Mouse (Mus musculus): ENCODE measurements around the gene Fgfr2. TPM values are rescaled to one million over a fixed set of nuclear protein-coding genes. Genes with fewer than 3 reads are reported as not detected.

Fgfr2 gene
- total RNA-seq, 1 experiment from 2014 or later = not detected

DNA sequence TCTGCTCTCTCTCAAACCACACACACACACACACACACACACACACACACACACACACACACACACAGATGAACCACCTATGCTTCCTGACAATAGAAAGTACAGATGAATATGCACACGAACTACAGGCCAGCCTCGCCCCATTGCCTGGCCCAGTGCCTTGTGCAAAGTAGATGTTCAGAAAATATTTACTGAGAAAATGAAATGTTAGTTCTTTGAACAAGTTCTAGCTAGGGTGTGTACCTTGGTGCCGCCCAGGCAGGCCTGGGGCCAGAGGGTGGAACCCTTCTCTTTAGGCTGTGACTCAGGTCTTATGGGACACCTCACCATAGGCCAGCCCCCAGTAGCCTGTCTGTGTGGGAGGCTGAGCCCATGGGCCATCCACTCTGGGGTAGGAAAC, 891.7 kb downstream of the Fgfr2 start:
- ATAC-seq (replicated peaks in 1 of 2; ENCODE audit: insufficient read depth in 1 of 2, low FRiP score in 2 of 2, low TSS enrichment in 1 of 2, low read depth in 1 of 2, poor library complexity in 2 of 2, severe bottlenecking in 2 of 2) = no peak

GRCm38 (mm10) chr7:132230961-132231360, 892.2 kb downstream of the Fgfr2 start:
- ATAC-seq (replicated peaks in 1 of 2; ENCODE audit: insufficient read depth in 1 of 2, low FRiP score in 2 of 2, low TSS enrichment in 1 of 2, low read depth in 1 of 2, poor library complexity in 2 of 2, severe bottlenecking in 2 of 2) = no peak

GRCm38 (mm10) chr7:132227075-132227640, 896.0 kb downstream of the Fgfr2 start:
- peak in 1 of 2 experiments; percentile 49; a peak in 1 of 4 replicates for ATAC-seq (replicated peaks in 1 of 2; ENCODE audit: insufficient read depth in 1 of 2, low FRiP score in 2 of 2, low TSS enrichment in 1 of 2, low read depth in 1 of 2, poor library complexity in 2 of 2, severe bottlenecking in 2 of 2)

- peak; percentile 71 to 77; a peak in 3 of 4 replicates for ATAC-seq (replicated peaks in 1 of 2; ENCODE audit: insufficient read depth in 1 of 2, low FRiP score in 2 of 2, low TSS enrichment in 1 of 2, low read depth in 1 of 2, poor library complexity in 2 of 2, severe bottlenecking in 2 of 2)
Measured at GRCm38 (mm10) chr7:132226379-132227074, 896.6 kb downstream of the Fgfr2 start.

GRCm38 (mm10) chr7:132223452-132224141, 899.6 kb downstream of the Fgfr2 start:
- ATAC-seq (replicated peaks in 1 of 2; ENCODE audit: insufficient read depth in 1 of 2, low FRiP score in 2 of 2, low TSS enrichment in 1 of 2, low read depth in 1 of 2, poor library complexity in 2 of 2, severe bottlenecking in 2 of 2) = no peak

DNA sequence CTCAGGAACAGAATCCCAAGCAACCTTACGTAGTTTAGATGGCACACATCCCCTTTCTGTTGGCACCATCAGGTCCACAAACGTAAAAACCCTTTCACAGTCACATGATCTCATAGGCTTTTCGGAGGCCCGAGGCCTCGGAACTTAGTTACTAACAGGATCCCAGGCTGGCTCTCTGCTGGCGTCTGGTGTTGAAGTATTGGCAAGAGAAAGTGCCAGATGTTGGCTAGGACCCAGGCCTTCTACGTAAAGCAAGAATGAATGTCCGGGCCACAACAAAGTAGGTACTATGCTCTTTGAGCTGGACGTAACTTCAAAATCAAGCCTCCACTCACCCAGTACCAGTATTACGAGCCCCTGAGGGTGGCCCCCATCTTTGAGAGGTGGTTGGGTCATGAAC, 909.1 kb downstream of the Fgfr2 start:
- ATAC-seq (replicated peaks in 1 of 2; ENCODE audit: insufficient read depth in 1 of 2, low FRiP score in 2 of 2, low TSS enrichment in 1 of 2, low read depth in 1 of 2, poor library complexity in 2 of 2, severe bottlenecking in 2 of 2) = no peak

GRCm38 (mm10) chr7:132213460-132213859, 909.7 kb downstream of the Fgfr2 start:
- ATAC-seq (replicated peaks in 1 of 2; ENCODE audit: insufficient read depth in 1 of 2, low FRiP score in 2 of 2, low TSS enrichment in 1 of 2, low read depth in 1 of 2, poor library complexity in 2 of 2, severe bottlenecking in 2 of 2) = 0 out of 4 replicates have a peak, but pooled peaks of 1 of the 2 experiments have one; percentile 26

DNA sequence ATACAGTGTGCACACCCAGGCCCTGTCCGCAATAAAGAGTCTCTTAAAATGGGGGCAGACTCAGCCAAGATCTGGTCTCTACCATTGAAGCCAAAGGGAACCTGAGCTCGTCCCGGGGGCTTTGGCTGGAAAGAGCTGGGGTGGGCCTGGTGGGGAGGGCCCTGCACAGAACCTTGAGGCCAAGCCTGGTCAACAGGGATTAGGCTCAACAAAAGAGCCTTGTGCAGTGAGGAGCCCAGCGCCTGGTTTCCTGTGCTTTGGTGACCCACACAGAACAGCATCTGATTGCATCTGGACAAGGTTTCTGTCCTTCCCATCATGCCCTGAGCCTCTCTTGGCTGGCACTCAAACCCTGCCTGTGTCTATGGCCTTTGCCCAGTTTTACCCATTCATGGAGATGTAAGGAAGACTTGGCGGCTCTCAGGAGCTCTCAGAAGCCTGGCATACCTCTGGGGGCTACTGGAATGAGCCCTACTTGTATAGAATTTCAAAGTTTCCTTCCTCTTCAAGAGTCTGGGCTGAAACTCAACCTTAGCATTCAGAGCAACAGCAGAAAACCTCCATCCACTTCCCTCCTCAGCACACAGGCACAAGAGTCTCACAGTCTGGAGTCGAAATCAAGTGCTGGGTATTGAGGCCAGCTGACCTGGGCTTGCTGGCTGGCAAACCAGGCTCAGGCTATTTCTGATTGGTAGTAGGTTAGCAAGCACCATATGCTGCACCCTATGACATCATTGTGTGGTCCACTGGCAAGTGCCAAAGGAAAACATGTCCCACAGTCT, 911.0 kb downstream of the Fgfr2 start:
- ATAC-seq (replicated peaks in 1 of 2; ENCODE audit: insufficient read depth in 1 of 2, low FRiP score in 2 of 2, low TSS enrichment in 1 of 2, low read depth in 1 of 2, poor library complexity in 2 of 2, severe bottlenecking in 2 of 2) = no peak

GRCm38 (mm10) chr7:132210616-132211015, 912.5 kb downstream of the Fgfr2 start:
- no peak for ATAC-seq (replicated peaks in 1 of 2; ENCODE audit: insufficient read depth in 1 of 2, low FRiP score in 2 of 2, low TSS enrichment in 1 of 2, low read depth in 1 of 2, poor library complexity in 2 of 2, severe bottlenecking in 2 of 2)

GRCm38 (mm10) chr7:132208946-132209651, 914.1 kb downstream of the Fgfr2 start:
- no peak for ATAC-seq (replicated peaks in 1 of 2; ENCODE audit: insufficient read depth in 1 of 2, low FRiP score in 2 of 2, low TSS enrichment in 1 of 2, low read depth in 1 of 2, poor library complexity in 2 of 2, severe bottlenecking in 2 of 2)

DNA sequence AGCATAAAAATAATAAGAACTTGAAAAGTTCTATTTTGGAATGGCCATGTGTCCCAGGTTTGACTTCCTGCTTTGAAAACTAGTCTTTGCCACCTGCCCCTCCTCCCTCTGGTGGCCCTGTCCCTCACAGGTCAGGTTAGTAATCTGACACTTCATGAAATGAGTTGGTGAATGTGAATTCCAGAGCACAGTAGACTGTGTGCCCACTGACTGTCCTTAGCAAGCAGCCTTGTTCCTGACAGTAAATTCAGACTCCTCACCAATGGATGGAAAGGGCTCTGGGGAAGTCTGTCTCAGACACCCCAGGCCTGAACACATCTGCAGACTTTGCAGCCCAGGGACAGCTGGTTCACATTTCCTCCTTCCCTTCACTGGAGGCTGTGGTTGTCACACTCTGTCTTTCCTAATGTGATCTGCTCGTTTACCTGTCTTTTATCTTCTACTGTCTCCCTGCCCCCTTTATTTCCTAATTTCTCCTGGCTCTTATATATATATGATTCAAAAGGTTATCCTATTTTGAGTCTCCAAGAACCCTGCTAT, 919.0 kb downstream of the Fgfr2 start:
- no peak for ATAC-seq (replicated peaks in 1 of 2; ENCODE audit: insufficient read depth in 1 of 2, low FRiP score in 2 of 2, low TSS enrichment in 1 of 2, low read depth in 1 of 2, poor library complexity in 2 of 2, severe bottlenecking in 2 of 2)

GRCm38 (mm10) chr7:132199686-132200085, 923.5 kb downstream of the Fgfr2 start:
- no peak for ATAC-seq (replicated peaks in 1 of 2; ENCODE audit: insufficient read depth in 1 of 2, low FRiP score in 2 of 2, low TSS enrichment in 1 of 2, low read depth in 1 of 2, poor library complexity in 2 of 2, severe bottlenecking in 2 of 2)

DNA sequence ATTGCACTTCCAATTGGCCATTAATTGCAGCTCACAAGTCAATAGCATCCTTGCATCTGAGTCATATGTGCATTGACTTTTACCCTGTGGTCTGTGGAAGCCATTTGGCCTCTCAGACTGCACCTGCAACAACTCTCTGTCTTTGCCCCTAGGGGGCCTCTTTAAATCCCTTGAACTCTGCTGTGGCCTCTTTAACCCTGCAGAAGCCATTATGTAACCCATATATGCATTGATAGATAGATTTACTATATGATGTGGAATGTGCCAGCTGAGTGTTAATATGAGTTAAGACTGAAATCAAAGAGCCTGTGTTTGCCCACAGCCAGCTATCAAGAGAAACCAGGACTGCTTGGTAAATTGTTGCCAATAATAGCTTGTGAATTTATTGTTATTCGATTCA, 924.3 kb downstream of the Fgfr2 start:
- no peak for ATAC-seq (replicated peaks in 1 of 2; ENCODE audit: insufficient read depth in 1 of 2, low FRiP score in 2 of 2, low TSS enrichment in 1 of 2, low read depth in 1 of 2, poor library complexity in 2 of 2, severe bottlenecking in 2 of 2)

GRCm38 (mm10) chr7:132197817-132198475, 925.2 kb downstream of the Fgfr2 start:
- ATAC-seq (replicated peaks in 1 of 2; ENCODE audit: insufficient read depth in 1 of 2, low FRiP score in 2 of 2, low TSS enrichment in 1 of 2, low read depth in 1 of 2, poor library complexity in 2 of 2, severe bottlenecking in 2 of 2) = no peak

GRCm38 (mm10) chr7:132196581-132196980, 926.6 kb downstream of the Fgfr2 start:
- no peak for ATAC-seq (replicated peaks in 1 of 2; ENCODE audit: insufficient read depth in 1 of 2, low FRiP score in 2 of 2, low TSS enrichment in 1 of 2, low read depth in 1 of 2, poor library complexity in 2 of 2, severe bottlenecking in 2 of 2)

DNA sequence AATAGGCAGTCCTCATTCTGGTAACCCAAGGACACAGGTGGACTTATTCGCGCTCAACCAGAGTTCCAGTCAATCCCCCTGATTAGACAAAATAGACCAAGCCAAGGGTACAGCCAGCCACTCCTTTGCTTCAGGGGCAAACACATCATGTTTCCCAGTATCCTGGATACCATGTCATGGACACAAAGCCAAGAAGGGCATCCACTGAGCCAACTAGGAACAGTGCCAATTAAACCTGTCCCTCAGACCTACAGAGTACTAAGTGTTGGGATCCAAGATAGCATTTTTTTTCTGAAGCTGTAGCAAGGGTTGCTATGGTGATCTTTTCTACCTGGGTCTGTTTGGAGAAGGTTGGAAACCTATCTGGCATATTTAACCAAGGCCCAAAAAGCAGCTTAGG, 929.5 kb downstream of the Fgfr2 start:
- ATAC-seq (replicated peaks in 1 of 2; ENCODE audit: insufficient read depth in 1 of 2, low FRiP score in 2 of 2, low TSS enrichment in 1 of 2, low read depth in 1 of 2, poor library complexity in 2 of 2, severe bottlenecking in 2 of 2) = no peak

Measured in hematopoietic stem cell, adult 5-6 weeks (primary cell).